In the genomic region with DNA sequence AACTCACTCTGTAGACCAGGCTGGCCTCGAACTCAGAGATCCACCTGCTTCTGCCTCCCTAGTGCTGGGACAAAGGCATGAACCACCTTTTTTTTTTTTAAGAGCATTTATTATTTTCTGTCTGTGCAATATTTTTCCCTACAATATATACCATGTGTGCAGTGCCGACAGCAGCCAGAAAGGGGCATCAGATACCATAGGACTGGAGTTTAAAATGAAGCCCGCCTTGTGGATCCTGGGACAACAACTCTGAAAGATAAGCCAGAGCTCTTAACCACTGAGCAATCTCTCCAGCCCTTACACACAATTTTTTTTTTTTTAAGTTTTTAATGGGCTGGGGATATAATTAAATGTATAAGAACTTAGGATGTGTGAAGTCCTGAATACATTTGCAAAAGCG, we compare ENCODE assay signal across 8 mouse cellular contexts. TPM values are rescaled to one million over a fixed set of nuclear protein-coding genes. Genes with fewer than 3 reads are reported as not detected.
A peak's percentile ranks its signal among the peaks of the same experiment; 100 is the strongest.
DNase-seq lines count a peak whose midpoint lies in the region; ATAC-seq lines count a peak whose summit lies in the region.

No protein-coding gene starts in this region.

- H3K4me1 ChIP-seq in heart, embryonic 10.5 days, result peaks cover 28% of the 10 kb centered on the region
- peaks cover 7 to 20% of the 10 kb centered on the region in 2 experiments for H3K4me1 ChIP-seq in heart, embryonic 14.5 days (ENCODE audit: control insufficient read depth in 2 of 2, insufficient read depth in 2 of 2, low read length in 2 of 2)
- H3K4me1 ChIP-seq in limb, embryonic 11.5 days (ENCODE audit: control insufficient read depth, insufficient read depth, low read length), result peaks cover 20% of the 10 kb centered on the region
- peaks cover 15% of the 10 kb centered on the region; the same call in 1 of the 2 replicates for H3K4me1 ChIP-seq in midbrain, embryonic 14.5 days (ENCODE audit: control insufficient read depth, insufficient read depth, low read length)

- no peaks in the 10 kb centered on the region for H3K27me3 ChIP-seq in heart, embryonic 10.5 days (ENCODE audit: insufficient read depth, poor library complexity, severe bottlenecking)
- no peaks in the 10 kb centered on the region for H3K27me3 ChIP-seq in heart, embryonic 14.5 days (ENCODE audit: control insufficient read depth, insufficient read depth, low read length)
- no peaks in the 10 kb centered on the region for H3K27me3 ChIP-seq in limb, embryonic 11.5 days (ENCODE audit: control insufficient read depth, insufficient read depth, low read length)
- no peaks in the 10 kb centered on the region for H3K27me3 ChIP-seq in midbrain, embryonic 14.5 days (ENCODE audit: control insufficient read depth, insufficient read depth, low read length)

- peak; percentile 81 for DNase-seq in heart, embryonic 10.5 days (ENCODE audit: low spot score)
- DNase-seq in heart, adult 8-10 months (ENCODE audit: low spot score), result no peak
- peak; percentile 47 to 63 for DNase-seq in cerebellum, postnatal 25 days
- peak; percentile 51 for DNase-seq in limb, embryonic 11.5 days (ENCODE audit: low spot score)
- DNase-seq in midbrain, embryonic 14.5 days, result peak; percentile 73
- DNase-seq in adrenal gland, adult 8-10 months, result no peak
- no peak for DNase-seq in right cerebral cortex, postnatal 25 days

- no peaks in the 10 kb centered on the region for H3K9me3 ChIP-seq in heart, embryonic 10.5 days
- no peaks in the 10 kb centered on the region for H3K9me3 ChIP-seq in heart, embryonic 14.5 days (ENCODE audit: control insufficient read depth, low read length)
- no peaks in the 10 kb centered on the region for H3K9me3 ChIP-seq in limb, embryonic 11.5 days (ENCODE audit: control insufficient read depth, low read length)
- no peaks in the 10 kb centered on the region for H3K9me3 ChIP-seq in midbrain, embryonic 14.5 days (ENCODE audit: control insufficient read depth, low read length)

- peak overlapping the region; percentile 64; the same call in 1 of the 2 replicates for H3K4me3 ChIP-seq in heart, embryonic 10.5 days
- peak overlapping the region in 1 of 2 experiments; percentile 53; a peak in 1 of 4 replicates for H3K4me3 ChIP-seq in heart, embryonic 14.5 days (ENCODE audit: control insufficient read depth in 1 of 2, insufficient read depth in 1 of 2, low read depth in 1 of 2, low read length in 2 of 2)
- peak overlapping the region; percentile 40; the same call in 1 of the 2 replicates for H3K4me3 ChIP-seq in limb, embryonic 11.5 days (ENCODE audit: low read depth, low read length)
- H3K4me3 ChIP-seq in midbrain, embryonic 14.5 days (replicated peaks; ENCODE audit: low read depth, low read length), result no peak overlapping the region

- 27% methylated on average over 4 of the region's 4 CpGs for WGBS in heart, embryonic 10.5 days
- WGBS in heart, embryonic 14.5 days, result 19% methylated on average over 4 of the region's 4 CpGs
- WGBS in limb, embryonic 11.5 days, result 31% methylated on average over 4 of the region's 4 CpGs
- WGBS in midbrain, embryonic 14.5 days, result 33% methylated on average over 4 of the region's 4 CpGs

- no peak for ATAC-seq in heart, embryonic 14.5 days (ENCODE audit: insufficient number of reproducible peaks, insufficient read depth, low FRiP score, low read depth)
- no peak for ATAC-seq in limb, embryonic 11.5 days (ENCODE audit: insufficient number of reproducible peaks, low FRiP score, low TSS enrichment, low read depth)
- no peak for ATAC-seq in midbrain, embryonic 14.5 days (ENCODE audit: low FRiP score, low TSS enrichment)

- H3K36me3 ChIP-seq in heart, embryonic 10.5 days, result no peaks in the 10 kb centered on the region
- no peaks in the 10 kb centered on the region for H3K36me3 ChIP-seq in heart, embryonic 14.5 days (ENCODE audit: control insufficient read depth, insufficient read depth, low read length)
- no peaks in the 10 kb centered on the region for H3K36me3 ChIP-seq in limb, embryonic 11.5 days (ENCODE audit: control insufficient read depth, insufficient read depth, low read length)
- H3K36me3 ChIP-seq in midbrain, embryonic 14.5 days (ENCODE audit: control insufficient read depth, insufficient read depth, low read length), result no peaks in the 10 kb centered on the region

- peak overlapping the region; percentile 79 for H3K4me2 ChIP-seq in heart, embryonic 14.5 days (ENCODE audit: low read length)
- H3K4me2 ChIP-seq in limb, embryonic 11.5 days (ENCODE audit: low read depth, severe bottlenecking), result peak overlapping the region; percentile 92; the same call in 1 of the 2 replicates
- H3K4me2 ChIP-seq in midbrain, embryonic 14.5 days (ENCODE audit: low read length), result peak overlapping the region; percentile 79

- H3K9ac ChIP-seq in heart, embryonic 14.5 days (ENCODE audit: low read length), result no peak overlapping the region
- H3K9ac ChIP-seq in limb, embryonic 11.5 days (ENCODE audit: low read length), result no peak overlapping the region
- H3K9ac ChIP-seq in midbrain, embryonic 14.5 days (replicated peaks; ENCODE audit: low read length), result no peak overlapping the region

- H3K27ac ChIP-seq in heart, embryonic 10.5 days, result peak overlapping the region; percentile 88
- peak overlapping the region; percentile 87 to 88 for H3K27ac ChIP-seq in heart, embryonic 14.5 days (replicated peaks in 1 of 2; ENCODE audit: control insufficient read depth in 1 of 2, insufficient read depth in 1 of 2, low read depth in 2 of 2, low read length in 2 of 2)
- no peak overlapping the region for H3K27ac ChIP-seq in limb, embryonic 11.5 days (replicated peaks; ENCODE audit: low read depth, low read length)
- H3K27ac ChIP-seq in midbrain, embryonic 14.5 days (replicated peaks; ENCODE audit: low read depth, low read length), result no peak overlapping the region

RNA-seq across cellular contexts. Expression of a gene that starts 7.8 kb away (rescaled TPM):
- 19.6 and 31.0 TPM in 2 replicates for polyA plus RNA-seq in heart, embryonic 10.5 days (2016; fragmentation: Nextera tagmentation; extraction: Ambion mirVana)
- 10 to 100 TPM; 33.2 to 48.1 (median 38.1) TPM for total RNA-seq in heart, adult 8-10 months (2022)
- 10.6 and 11.2 TPM in 2 replicates for polyA plus RNA-seq in heart, embryonic 14.5 days (2014; fragmentation: Nextera tagmentation; extraction: Ambion mirVana)
- polyA plus RNA-seq in limb, embryonic 11.5 days (2014; fragmentation: Nextera tagmentation; extraction: Ambion mirVana), result 20.2 and 23.8 TPM in 2 replicates
- 17.6 and 24.1 TPM in 2 replicates for polyA plus RNA-seq in midbrain, embryonic 14.5 days (2014; fragmentation: Nextera tagmentation; extraction: Ambion mirVana)
- total RNA-seq in adrenal gland, adult 8-10 months (2022), result 100 to 1,000 TPM in 1 of 4 experiments, 10 to 100 TPM in 3; 48.7 to 119 (median 89.2) TPM

RNA-seq across cellular contexts. Expression of a gene that starts 13.8 kb away (rescaled TPM):
- polyA plus RNA-seq in heart, embryonic 10.5 days (2016; fragmentation: Nextera tagmentation; extraction: Ambion mirVana), result 8.3 and 9.5 TPM in 2 replicates
- 1 to 10 TPM; 2.8 to 5.1 (median 4.4) TPM for total RNA-seq in heart, adult 8-10 months (2022)
- 3.8 and 5.2 TPM in 2 replicates for polyA plus RNA-seq in heart, embryonic 14.5 days (2014; fragmentation: Nextera tagmentation; extraction: Ambion mirVana)
- 5.0 and 6.8 TPM in 2 replicates for polyA plus RNA-seq in limb, embryonic 11.5 days (2014; fragmentation: Nextera tagmentation; extraction: Ambion mirVana)
- 16.8 and 24.8 TPM in 2 replicates for polyA plus RNA-seq in midbrain, embryonic 14.5 days (2014; fragmentation: Nextera tagmentation; extraction: Ambion mirVana)
- 10 to 100 TPM in 1 of 4 experiments, 1 to 10 TPM in 3; 4.3 to 10.1 (median 5.2) TPM for total RNA-seq in adrenal gland, adult 8-10 months (2022)

RNA-seq across cellular contexts. Expression of a gene that starts 20.9 kb away (rescaled TPM):
- polyA plus RNA-seq in heart, embryonic 10.5 days (2016; fragmentation: Nextera tagmentation; extraction: Ambion mirVana), result 6.2 and 10.0 TPM in 2 replicates
- total RNA-seq in heart, adult 8-10 months (2022), result 10 to 100 TPM; 12.3 to 18.1 (median 14.4) TPM
- 9.9 and 11.7 TPM in 2 replicates for polyA plus RNA-seq in heart, embryonic 14.5 days (2014; fragmentation: Nextera tagmentation; extraction: Ambion mirVana)
- polyA plus RNA-seq in limb, embryonic 11.5 days (2014; fragmentation: Nextera tagmentation; extraction: Ambion mirVana), result 7.9 and 9.6 TPM in 2 replicates
- polyA plus RNA-seq in midbrain, embryonic 14.5 days (2014; fragmentation: Nextera tagmentation; extraction: Ambion mirVana), result 36.4 and 44.7 TPM in 2 replicates
- 10 to 100 TPM; 21.9 to 37.5 (median 28.8) TPM for total RNA-seq in adrenal gland, adult 8-10 months (2022)

RNA-seq across cellular contexts. Expression of a gene that starts 35.0 kb away (rescaled TPM):
- polyA plus RNA-seq in heart, embryonic 10.5 days (2016; fragmentation: Nextera tagmentation; extraction: Ambion mirVana), result 0.31 and 1.0 TPM in 2 replicates
- total RNA-seq in heart, adult 8-10 months (2022), result 1 to 10 TPM; 4.1 to 5.5 (median 5.1) TPM
- polyA plus RNA-seq in heart, embryonic 14.5 days (2014; fragmentation: Nextera tagmentation; extraction: Ambion mirVana), result 3.3 and 3.7 TPM in 2 replicates
- 0.38 and 0.55 TPM in 2 replicates for polyA plus RNA-seq in limb, embryonic 11.5 days (2014; fragmentation: Nextera tagmentation; extraction: Ambion mirVana)
- polyA plus RNA-seq in midbrain, embryonic 14.5 days (2014; fragmentation: Nextera tagmentation; extraction: Ambion mirVana), result 0.11 and 1.6 TPM in 2 replicates
- 1 to 10 TPM; 5.4 to 9.8 (median 8.4) TPM for total RNA-seq in adrenal gland, adult 8-10 months (2022)

RNA-seq across cellular contexts. Expression of a gene that starts 50.4 kb away (rescaled TPM):
- 0.54 and 0.57 TPM in 2 replicates for polyA plus RNA-seq in heart, embryonic 10.5 days (2016; fragmentation: Nextera tagmentation; extraction: Ambion mirVana)
- 1 to 10 TPM; 1.0 to 1.4 (median 1.2) TPM for total RNA-seq in heart, adult 8-10 months (2022)
- 0.80 and 0.94 TPM in 2 replicates for polyA plus RNA-seq in heart, embryonic 14.5 days (2014; fragmentation: Nextera tagmentation; extraction: Ambion mirVana)
- 0.07 TPM in 1 of 2 replicates, not detected in the other for polyA plus RNA-seq in limb, embryonic 11.5 days (2014; fragmentation: Nextera tagmentation; extraction: Ambion mirVana)
- polyA plus RNA-seq in midbrain, embryonic 14.5 days (2014; fragmentation: Nextera tagmentation; extraction: Ambion mirVana), result not detected in 2 replicates
- total RNA-seq in adrenal gland, adult 8-10 months (2022), result 1 to 10 TPM in 1 of 4 experiments, under 1 TPM in 3; 0.41 to 1.0 (median 0.75) TPM

Comparison
In these comparisons a context has a peak if more than half of its experiments do, and no peak if none do; other contexts are left out.
1. DNase-seq: peak in heart, embryonic 10.5 days (single experiment), cerebellum, postnatal 25 days (2 of 2), limb, embryonic 11.5 days (single experiment) and midbrain, embryonic 14.5 days (single experiment); none in heart, adult 8-10 months (single experiment), adrenal gland, adult 8-10 months (single experiment) and right cerebral cortex, postnatal 25 days (single experiment).
2. H3K27ac ChIP-seq: peak in heart, embryonic 10.5 days (single experiment) and heart, embryonic 14.5 days (2 of 2); none in limb, embryonic 11.5 days (single experiment) and midbrain, embryonic 14.5 days (single experiment).
3. Peak in every context shown above with its lines, with median percentiles within 50 percentile points of each other: H3K4me2 ChIP-seq.